8 mouse cellular contexts compared by ENCODE assay signal in the genomic region with DNA sequence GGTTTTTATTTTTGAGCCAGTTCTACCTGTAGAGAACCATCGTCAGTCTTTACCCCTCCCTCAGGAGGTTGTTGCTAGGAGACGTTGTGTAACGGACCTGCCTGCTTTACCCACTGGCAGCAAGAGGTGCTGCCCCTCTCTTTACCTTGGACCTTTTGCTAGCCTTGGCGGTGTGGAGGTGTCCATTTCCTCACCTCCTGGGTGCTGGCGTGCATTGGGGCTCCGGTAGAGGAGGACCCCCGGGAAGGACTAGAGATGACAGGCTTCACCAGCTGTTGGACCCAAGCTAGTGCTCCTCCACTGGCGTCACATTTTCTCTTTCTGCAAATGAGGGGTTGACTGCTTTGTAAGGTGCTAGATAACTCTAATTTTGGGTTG. TPM values are rescaled to one million over a fixed set of nuclear protein-coding genes. Genes with fewer than 3 reads are reported as not detected.
A peak's percentile ranks its signal among the peaks of the same experiment; 100 is the strongest.
DNase-seq lines count a peak whose midpoint lies in the region; ATAC-seq and TF ChIP-seq lines count a peak whose summit lies in the region.

No protein-coding gene starts in this region.

- peak overlapping the region; percentile 93 for H3K4me2 ChIP-seq in kidney, postnatal 0 days (ENCODE audit: low read length)
- H3K4me2 ChIP-seq in forebrain, embryonic 16.5 days (ENCODE audit: low read length) = peak overlapping the region; percentile 90
- H3K4me2 ChIP-seq in liver, postnatal 0 days (ENCODE audit: low read depth, low read length) = peak overlapping the region; percentile 76

- TF ChIP-seq EP300 in liver, postnatal 0 days (IDR thresholded peaks at IDR 0.05; ENCODE audit: low read depth) = no peak

- peak overlapping the region; percentile 76; the same call in 1 of the 2 replicates for H3K27ac ChIP-seq in kidney, postnatal 0 days
- H3K27ac ChIP-seq in bone marrow, adult 2 months (ENCODE audit: control insufficient read depth, insufficient read depth, low read depth, low read length, poor library complexity) = peak overlapping the region; percentile 76
- peak overlapping the region; percentile 75 for H3K27ac ChIP-seq in forebrain, embryonic 16.5 days (ENCODE audit: low read length)
- H3K27ac ChIP-seq in liver, postnatal 0 days (ENCODE audit: low read depth) = peak overlapping the region; percentile 88

- H3K4me3 ChIP-seq in kidney, postnatal 0 days (replicated peaks; ENCODE audit: low read depth, low read length) = peak overlapping the region; percentile 59
- H3K4me3 ChIP-seq in bone marrow, adult 2 months (replicated peaks; ENCODE audit: control insufficient read depth, low read depth, low read length) = peak overlapping the region; percentile 91
- peak overlapping the region; percentile 81 for H3K4me3 ChIP-seq in forebrain, embryonic 16.5 days (replicated peaks; ENCODE audit: low read length)
- H3K4me3 ChIP-seq in liver, postnatal 0 days (ENCODE audit: low read depth, low read length) = peak overlapping the region; percentile 86

- peak overlapping the region; percentile 75 for H3K9ac ChIP-seq in kidney, postnatal 0 days (ENCODE audit: low read depth, low read length)
- H3K9ac ChIP-seq in forebrain, embryonic 16.5 days (replicated peaks; ENCODE audit: low read depth, low read length) = peak overlapping the region; percentile 76
- peak overlapping the region; percentile 69 for H3K9ac ChIP-seq in liver, postnatal 0 days (replicated peaks)

- DNase-seq in kidney, postnatal 0 days (ENCODE audit: low spot score) = no peak
- no peak for DNase-seq in kidney, postnatal 10 days
- no peak for DNase-seq in liver, postnatal 0 days
- no peak for DNase-seq in urinary bladder, postnatal 14 days (ENCODE audit: low spot score)
- DNase-seq in embryo, embryonic 11 days = no peak
- no peak for DNase-seq in cerebellum, postnatal 25 days

- TF ChIP-seq POLR2A in bone marrow, adult 2 months (IDR thresholded peaks at IDR 0.05; ENCODE audit: borderline replicate concordance, control insufficient read depth, low read depth, low read length) = no peak

- H3K27me3 ChIP-seq in kidney, postnatal 0 days (ENCODE audit: insufficient read depth, low read length) = no peaks in the 10 kb centered on the region
- no peaks in the 10 kb centered on the region for H3K27me3 ChIP-seq in forebrain, embryonic 16.5 days (replicated peaks; ENCODE audit: control insufficient read depth, insufficient read depth, low read length)
- no peaks in the 10 kb centered on the region for H3K27me3 ChIP-seq in liver, postnatal 0 days (ENCODE audit: insufficient read depth, low read length)

- under 1% methylated on average over 8 of the region's 8 CpGs for WGBS in kidney, postnatal 0 days
- under 1% methylated on average over 8 of the region's 8 CpGs for WGBS in bone marrow, adult 2 months
- WGBS in forebrain, embryonic 16.5 days = under 1% methylated on average over 8 of the region's 8 CpGs
- WGBS in liver, postnatal 0 days (ENCODE audit: insufficient replicate concordance) = under 1% methylated on average over 8 of the region's 8 CpGs

- 0 out of 2 replicates have a peak, but pooled peaks have one; percentile 1 for TF ChIP-seq CTCF in kidney, postnatal 0 days (IDR thresholded peaks at IDR 0.05; ENCODE audit: low read depth)
- TF ChIP-seq CTCF in bone marrow, adult 2 months (IDR thresholded peaks at IDR 0.05; ENCODE audit: control insufficient read depth, insufficient read depth, low read length) = no peak
- TF ChIP-seq CTCF in liver, postnatal 0 days (IDR thresholded peaks at IDR 0.05; ENCODE audit: low read depth) = no peak

- peak; percentile 60; the same call in 1 of the 2 replicates for ATAC-seq in kidney, postnatal 0 days (replicated peaks; ENCODE audit: low FRiP score, low read depth)
- ATAC-seq in forebrain, embryonic 16.5 days = no peak
- no peak for ATAC-seq in liver, postnatal 0 days

- no peaks in the 10 kb centered on the region for H3K9me3 ChIP-seq in kidney, postnatal 0 days (replicated peaks; ENCODE audit: low read length)
- no peaks in the 10 kb centered on the region for H3K9me3 ChIP-seq in forebrain, embryonic 16.5 days (ENCODE audit: control insufficient read depth, low read length)
- H3K9me3 ChIP-seq in liver, postnatal 0 days (ENCODE audit: low read length) = no peaks in the 10 kb centered on the region

- H3K4me1 ChIP-seq in kidney, postnatal 0 days (replicated peaks; ENCODE audit: insufficient read depth, low read length) = no peaks in the 10 kb centered on the region; the same call in 1 of the 2 replicates
- no peaks in the 10 kb centered on the region for H3K4me1 ChIP-seq in bone marrow, adult 2 months (ENCODE audit: control insufficient read depth, insufficient read depth, low read length)
- H3K4me1 ChIP-seq in forebrain, embryonic 16.5 days (replicated peaks; ENCODE audit: control insufficient read depth, insufficient read depth, low read length) = peaks cover 15% of the 10 kb centered on the region
- H3K4me1 ChIP-seq in liver, postnatal 0 days (ENCODE audit: insufficient read depth) = peaks cover 9% of the 10 kb centered on the region; the same call in 1 of the 2 replicates

- H3K36me3 ChIP-seq in kidney, postnatal 0 days (ENCODE audit: insufficient read depth, low read length) = no peaks in the 10 kb centered on the region
- no peaks in the 10 kb centered on the region for H3K36me3 ChIP-seq in forebrain, embryonic 16.5 days (ENCODE audit: control insufficient read depth, insufficient read depth)
- H3K36me3 ChIP-seq in liver, postnatal 0 days (replicated peaks; ENCODE audit: insufficient read depth, low read length) = 0 out of 2 replicates have a peak, but pooled peaks cover 3% of the 10 kb centered on the region

RNA-seq across cellular contexts. Expression of a gene that starts 0.4 kb away (rescaled TPM):
- polyA plus RNA-seq in kidney, postnatal 0 days (2015; fragmentation: Nextera tagmentation; extraction: Ambion mirVana) = 5.0 and 7.4 TPM in 2 replicates
- polyA plus RNA-seq in bone marrow, adult 2 months (2011; ENCODE audit: insufficient read depth, insufficient read length, low replicate concordance, missing spikeins) = 3.3 and 4.1 TPM in 2 replicates
- 24.3 and 29.3 TPM in 2 replicates for polyA plus RNA-seq in forebrain, embryonic 16.5 days (2015; fragmentation: Nextera tagmentation; extraction: Ambion mirVana)
- polyA plus RNA-seq in liver, postnatal 0 days (2015; fragmentation: Nextera tagmentation; extraction: Ambion mirVana) = 0.65 and 0.85 TPM in 2 replicates

RNA-seq across cellular contexts. Expression of a gene that starts 0.6 kb away (rescaled TPM):
- 28.4 and 31.8 TPM in 2 replicates for polyA plus RNA-seq in kidney, postnatal 0 days (2015; fragmentation: Nextera tagmentation; extraction: Ambion mirVana)
- 5.1 and 8.5 TPM in 2 replicates for polyA plus RNA-seq in bone marrow, adult 2 months (2011; ENCODE audit: insufficient read depth, insufficient read length, low replicate concordance, missing spikeins)
- 46.0 and 49.3 TPM in 2 replicates for polyA plus RNA-seq in forebrain, embryonic 16.5 days (2015; fragmentation: Nextera tagmentation; extraction: Ambion mirVana)
- 14.6 and 15.6 TPM in 2 replicates for polyA plus RNA-seq in liver, postnatal 0 days (2015; fragmentation: Nextera tagmentation; extraction: Ambion mirVana)

RNA-seq across cellular contexts. Expression of a gene that starts 0.7 kb away (rescaled TPM):
- 166 and 182 TPM in 2 replicates for polyA plus RNA-seq in kidney, postnatal 0 days (2015; fragmentation: Nextera tagmentation; extraction: Ambion mirVana)
- 53.3 and 67.6 TPM in 2 replicates for polyA plus RNA-seq in bone marrow, adult 2 months (2011; ENCODE audit: insufficient read depth, insufficient read length, low replicate concordance, missing spikeins)
- 82.8 and 96.3 TPM in 2 replicates for polyA plus RNA-seq in forebrain, embryonic 16.5 days (2015; fragmentation: Nextera tagmentation; extraction: Ambion mirVana)
- 71.1 and 77.0 TPM in 2 replicates for polyA plus RNA-seq in liver, postnatal 0 days (2015; fragmentation: Nextera tagmentation; extraction: Ambion mirVana)

RNA-seq across cellular contexts. Expression of a gene that starts 50.6 kb away (rescaled TPM):
- polyA plus RNA-seq in kidney, postnatal 0 days (2015; fragmentation: Nextera tagmentation; extraction: Ambion mirVana) = 22.1 and 22.4 TPM in 2 replicates
- 6.1 and 8.8 TPM in 2 replicates for polyA plus RNA-seq in bone marrow, adult 2 months (2011; ENCODE audit: insufficient read depth, insufficient read length, low replicate concordance, missing spikeins)
- polyA plus RNA-seq in forebrain, embryonic 16.5 days (2015; fragmentation: Nextera tagmentation; extraction: Ambion mirVana) = 26.0 and 28.8 TPM in 2 replicates
- 7.5 and 7.6 TPM in 2 replicates for polyA plus RNA-seq in liver, postnatal 0 days (2015; fragmentation: Nextera tagmentation; extraction: Ambion mirVana)
